Mouse (Mus musculus) embryonic stem cell, embryonic (primary cell): ENCODE data around the gene Gm48552.

ENCODE experiments used
- CTCF ChIA-PET, 4 experiments: fragments of 300-600 bp in 2 of 4; fragments of 350-600 bp in 2 of 4; sonication (Branson Sonifier 250); formaldehyde crosslinking; loops; one replicate each; lab custom pipeline; 2022; ENCODE audit warnings: inconsistent platforms in 2 of 4; lab: Charles Lee
- POLR2A ChIA-PET, 4 experiments: fragments of 300-600 bp in 2 of 4; fragments of 350-600 bp in 2 of 4; sonication (Branson Sonifier 250); formaldehyde crosslinking; loops; one replicate each; lab custom pipeline; 2022; ENCODE audit warnings: antibody characterized with exemption in 4 of 4, inconsistent platforms in 1 of 4; lab: Charles Lee

Gene Gm48552

DNA sequence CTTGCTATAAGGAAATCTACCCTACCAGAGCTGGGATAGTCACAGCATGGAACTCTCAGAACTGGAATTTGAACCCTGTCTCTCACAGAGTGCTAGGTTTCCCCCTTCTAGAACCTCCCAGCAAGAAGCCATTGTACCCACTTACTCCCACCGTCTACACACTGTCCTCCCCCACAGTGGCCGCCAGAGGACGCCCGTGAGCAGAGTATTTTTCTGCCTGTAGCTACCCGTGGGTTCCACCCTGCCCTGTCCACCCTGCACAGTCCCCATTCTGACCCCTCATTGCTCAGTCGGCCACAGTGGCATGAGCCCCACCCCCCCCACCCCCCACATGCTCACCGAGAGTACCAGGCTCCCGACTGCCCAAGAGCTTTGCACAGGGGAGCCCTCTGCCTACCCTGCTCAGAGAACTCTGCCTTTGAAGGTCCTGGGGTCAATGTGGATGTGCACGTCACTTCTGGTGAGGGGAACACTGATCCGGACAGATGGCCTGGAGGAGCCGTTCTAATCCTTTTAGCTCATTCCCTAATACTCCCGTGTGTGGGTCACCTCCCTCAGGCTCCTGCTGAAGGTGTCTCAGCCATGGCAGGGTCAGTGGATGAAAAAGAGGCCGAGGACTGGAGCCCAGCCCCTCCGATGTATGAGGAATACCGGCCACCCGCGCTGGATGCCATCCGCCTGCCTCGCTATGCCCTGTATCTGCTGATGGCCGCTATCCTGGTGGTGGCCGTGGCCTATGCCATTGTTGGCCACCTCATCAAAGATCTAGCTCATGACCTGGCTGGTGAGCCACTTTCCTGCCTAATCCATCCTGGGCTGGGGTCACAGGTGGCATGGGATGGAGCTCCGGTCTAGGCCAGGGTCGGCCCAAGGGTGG is 1.2 kb downstream of the Gm48552 start:
- ChIA-PET CTCF (interaction anchor here (0.5 to 4.9 kb wide), 69 partner anchors 9 to 467 kb away, joined by 3 to 75 read pairs (median 4); partner anchors contain the start of genes Fzr1 (in 2 of the 4), Hmg20b (in 2 of the 4), Ncln (in 2 of the 4) and Atcay (in 1 of the 4)), POLR2A (interaction anchor here (0.5 to 4.0 kb wide), 34 partner anchors 11 to 789 kb away, joined by 3 to 24 read pairs (median 4); partner anchors contain the start of genes Fzr1 (in 3 of the 4), Map2k2 (in 1 of the 4), Pip5k1c (in 1 of the 4) and Thop1 (in 1 of the 4))

GRCm38 (mm10) chr10:81390678-81390965 is 1.8 kb downstream of the Gm48552 start:
- ChIA-PET POLR2A (interaction anchor here (0.5 to 4.0 kb wide), 19 partner anchors 11 to 252 kb away, joined by 3 to 24 read pairs (median 4); partner anchors contain the start of genes Fzr1 (in 3 of the 4) and Pip5k1c (in 1 of the 4)), CTCF (interaction anchor here (0.7 to 4.9 kb wide), 36 partner anchors 8 to 161 kb away, joined by 3 to 75 read pairs (median 6); partner anchors contain the start of genes Fzr1 (in 2 of the 4), Cactin (in 1 of the 4), Celf5 (in 1 of the 4) and Ncln (in 1 of the 4))

- POLR2A ChIA-PET = interaction anchor here in 2 of 4 experiments (0.8 to 3.1 kb wide), 6 partner anchors 8 to 34 kb away, joined by 3 to 20 read pairs (median 3); partner anchors contain the start of genes Dohh (in 1 of the 2) and Gm48551 (in 1 of the 2)
These were observed 3.5 kb downstream of the Gm48552 start for GRCm38 (mm10) chr10:81392270-81392669.

DNA sequence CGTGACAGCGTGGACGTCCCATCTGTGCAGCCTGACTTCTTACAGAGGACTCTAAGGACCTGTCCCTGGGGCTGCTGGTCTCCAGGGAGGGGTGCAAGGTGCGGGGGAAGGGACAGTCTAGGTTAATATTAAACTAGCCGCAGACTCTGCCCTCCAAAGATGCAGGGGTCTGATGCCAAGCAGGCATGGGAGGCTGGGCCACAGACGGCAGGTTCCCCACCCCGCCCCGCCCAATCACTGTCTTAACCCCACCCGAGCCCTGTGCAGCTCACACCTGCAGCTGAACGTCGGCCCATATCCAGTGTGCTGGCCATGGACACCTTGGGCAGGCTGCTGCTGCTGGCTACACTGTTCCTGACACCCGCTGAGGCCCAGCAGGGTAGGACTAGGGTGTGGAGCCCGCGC is 4.0 kb downstream of the Gm48552 start, which contains the start of gene Smim24:
Gene Smim24, plus strand, starts transcription at position 271 of the 405 bp plus-strand sequence.
- POLR2A ChIA-PET = interaction anchor here in 2 of 4 experiments (0.8 to 3.1 kb wide), 10 partner anchors 8 to 91 kb away, joined by 3 to 20 read pairs (median 3); partner anchors contain the start of genes Dohh (in 1 of the 2) and Gm48551 (in 1 of the 2)
- CTCF ChIA-PET = interaction anchor here (0.5 to 4.9 kb wide), 19 partner anchors 8 to 961 kb away, joined by 3 to 75 read pairs (median 4); partner anchors contain the start of genes Dohh (in 2 of the 4), Gm48551 (in 2 of the 4), Fzr1 (in 1 of the 4) and Pip5k1c (in 1 of the 4)

More at GRCm38 (mm10) chr10:81392270-81392669, 3.5 kb downstream of the Gm48552 start:
- CTCF ChIA-PET = interaction anchor here in 2 of 4 experiments (1.2 to 4.9 kb wide), 8 partner anchors 7 to 100 kb away, joined by 3 to 75 read pairs (median 6); partner anchors contain the start of genes Dohh (in 1 of the 2), Gm48551 (in 1 of the 2) and Pip5k1c (in 1 of the 2)

DNA sequence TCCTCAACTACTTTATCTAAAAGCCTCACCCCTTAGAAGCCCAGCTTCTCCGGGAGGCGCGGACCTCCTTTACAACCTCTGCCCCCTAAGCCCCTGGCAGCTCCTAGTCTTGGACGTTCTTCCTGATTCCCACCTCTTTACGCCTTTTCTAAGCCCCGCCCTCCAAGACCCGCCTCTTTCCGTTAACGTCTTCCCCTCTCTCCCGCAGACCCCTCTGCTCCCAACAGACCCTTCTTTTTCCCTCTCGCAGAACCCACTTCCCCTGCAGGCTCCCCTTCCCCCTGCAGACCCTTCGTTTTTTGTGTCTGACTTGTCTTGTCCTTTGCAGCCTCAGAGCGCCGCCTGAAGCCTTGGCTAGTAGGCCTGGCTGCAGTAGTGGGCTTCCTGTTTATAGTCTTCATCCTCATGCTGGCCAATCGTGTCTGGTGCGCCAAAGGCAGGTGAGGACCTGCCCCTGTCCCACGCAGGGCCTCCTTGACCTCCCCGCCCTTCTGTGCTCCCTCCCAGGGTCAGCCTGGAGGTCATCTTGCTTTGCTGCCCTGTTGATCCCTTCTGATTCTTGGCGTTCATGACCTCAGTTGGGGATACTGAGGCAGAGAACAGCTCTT is 4.8 kb downstream of the Gm48552 start:
- ChIA-PET POLR2A (interaction anchor here in 2 of 4 experiments (0.8 to 3.1 kb wide), 13 partner anchors 9 to 91 kb away, joined by 3 to 20 read pairs (median 3); partner anchors contain the start of genes 4930404N11Rik (in 1 of the 2), Cactin (in 1 of the 2), Dohh (in 1 of the 2) and Gm48551 (in 1 of the 2)), CTCF (interaction anchor here (0.6 to 4.9 kb wide), 20 partner anchors 9 to 962 kb away, joined by 3 to 75 read pairs (median 4); partner anchors contain the start of genes Dohh (in 2 of the 4), Gm48551 (in 2 of the 4), Fzr1 (in 1 of the 4) and Pip5k1c (in 1 of the 4))

DNA sequence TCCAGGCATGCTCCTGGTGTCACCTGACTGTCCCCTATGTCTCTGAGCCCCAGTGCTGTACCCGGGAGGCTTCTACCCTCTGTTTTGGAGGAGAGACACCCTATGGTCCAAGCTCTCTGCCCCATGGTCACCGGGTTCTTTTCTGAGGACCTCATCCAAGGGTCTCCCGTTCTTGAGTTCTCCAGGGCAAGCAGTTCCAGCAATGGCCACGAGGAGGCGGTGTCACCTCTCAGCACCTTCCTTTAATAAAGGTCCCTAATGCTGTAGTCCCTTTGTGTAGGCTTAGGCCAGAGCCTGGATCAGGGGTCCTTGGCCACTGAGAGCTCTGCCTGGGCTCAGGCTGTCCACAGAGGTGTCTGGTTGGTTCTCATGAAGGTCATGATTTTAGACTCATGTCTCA is 6.3 kb downstream of the Gm48552 start:
- POLR2A ChIA-PET = interaction anchor here in 3 of 4 experiments (0.5 to 2.5 kb wide), 19 partner anchors 9 to 202 kb away, joined by 3 to 13 read pairs (median 4); partner anchors contain the start of genes Dohh (in 2 of the 3), Gm48551 (in 2 of the 3) and 4930404N11Rik (in 1 of the 3)
- CTCF ChIA-PET = interaction anchor here (0.6 to 4.7 kb wide), 20 partner anchors 9 to 146 kb away, joined by 3 to 28 read pairs (median 4); partner anchors contain the start of genes Dohh (in 1 of the 4), Gm48551 (in 1 of the 4) and Pip5k1c (in 1 of the 4)

DNA sequence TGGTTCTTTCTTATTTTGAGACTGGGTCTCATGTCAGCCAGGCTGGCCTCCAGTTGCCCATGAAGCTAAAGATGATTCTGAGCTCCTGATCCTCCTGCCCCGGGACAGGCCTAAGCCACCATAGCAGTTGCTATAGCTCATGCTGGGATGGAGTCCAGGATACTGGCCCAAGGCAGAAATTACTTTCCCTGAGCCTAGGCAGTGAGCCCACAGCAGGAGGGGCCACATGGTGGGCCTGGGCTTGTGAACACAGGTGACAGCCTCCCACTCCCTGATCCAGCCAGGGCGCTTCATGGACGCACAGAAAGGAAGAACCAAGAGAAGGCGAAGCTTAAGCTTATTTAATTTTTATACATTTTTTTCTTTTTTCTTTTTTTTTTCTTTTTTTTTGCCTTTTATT is 7.1 kb downstream of the Gm48552 start:
- ChIA-PET CTCF (interaction anchor here in 3 of 4 experiments (0.6 to 4.7 kb wide), 16 partner anchors 8 to 110 kb away, joined by 3 to 28 read pairs (median 6); partner anchors contain the start of genes Dohh (in 1 of the 3), Gm48551 (in 1 of the 3) and Pip5k1c (in 1 of the 3)), POLR2A (interaction anchor here (0.5 to 2.5 kb wide), 21 partner anchors 8 to 201 kb away, joined by 3 to 13 read pairs (median 4); partner anchors contain the start of genes Dohh (in 3 of the 4), Gm48551 (in 3 of the 4), 4930404N11Rik (in 1 of the 4) and Ncln (in 1 of the 4))

DNA sequence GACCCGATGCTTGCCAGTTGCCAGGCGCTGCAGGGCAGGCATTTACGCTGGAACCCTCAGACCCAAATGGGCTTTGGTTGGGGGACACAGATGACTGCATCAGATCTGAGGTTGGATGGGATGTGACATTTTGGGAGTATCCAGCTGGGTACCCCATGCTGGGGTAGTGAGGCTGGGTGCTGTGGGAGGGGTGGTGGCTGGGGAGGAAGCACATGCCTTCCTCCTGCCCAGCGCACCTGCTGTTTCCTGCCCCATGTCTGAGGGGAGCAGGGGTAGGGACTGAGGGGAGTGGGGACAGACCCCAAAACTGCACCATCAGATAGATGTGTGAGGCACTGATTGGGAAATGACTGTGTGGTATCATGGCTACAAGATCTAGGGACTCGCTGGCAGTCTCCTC is 7.9 kb downstream of the Gm48552 start:
- POLR2A ChIA-PET = interaction anchor here in 2 of 4 experiments (1.2 to 2.5 kb wide), 6 partner anchors 11 to 155 kb away, joined by 3 to 13 read pairs (median 4); partner anchors contain the start of genes Dohh (in 2 of the 2) and Gm48551 (in 2 of the 2)

DNA sequence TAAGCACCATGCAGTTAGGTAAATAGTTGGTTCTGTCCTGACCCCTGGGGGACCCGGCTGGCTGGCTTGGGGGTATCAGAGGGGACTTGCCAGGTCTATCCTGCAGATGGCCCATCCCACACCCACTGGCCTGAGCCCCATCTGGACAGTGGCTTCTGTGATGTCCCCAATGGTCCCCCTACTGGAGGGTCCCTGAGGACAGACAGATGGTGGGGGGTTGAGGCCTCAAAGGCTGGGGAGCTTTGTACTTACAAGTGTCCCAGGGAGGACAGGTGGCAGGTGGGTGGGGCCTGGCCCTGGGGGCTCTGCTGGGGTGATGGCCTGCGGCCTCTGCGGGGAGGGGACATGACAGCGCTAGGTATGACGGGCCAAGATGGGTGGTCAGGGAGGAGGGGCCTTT is 10.5 kb downstream of the Gm48552 start:
- CTCF ChIA-PET = interaction anchor here in 1 of 4 experiments (2.3 kb wide), 1 partner anchor 9 kb away, joined by 10 read pairs; no protein-coding TSS in a partner anchor
- POLR2A ChIA-PET = interaction anchor here in 2 of 4 experiments (0.7 to 6.6 kb wide), 5 partner anchors 9 to 30 kb away, joined by 3 to 104 read pairs (median 3); partner anchors contain the start of gene Fzr1 (in 1 of the 2)

More for the DNA sequence above, 7.9 kb downstream of the Gm48552 start:
- CTCF ChIA-PET = interaction anchor here in 3 of 4 experiments (1.1 to 1.7 kb wide), 3 partner anchors 8 to 92 kb away, joined by 3 to 10 read pairs (median 4); no protein-coding TSS in a partner anchor

DNA sequence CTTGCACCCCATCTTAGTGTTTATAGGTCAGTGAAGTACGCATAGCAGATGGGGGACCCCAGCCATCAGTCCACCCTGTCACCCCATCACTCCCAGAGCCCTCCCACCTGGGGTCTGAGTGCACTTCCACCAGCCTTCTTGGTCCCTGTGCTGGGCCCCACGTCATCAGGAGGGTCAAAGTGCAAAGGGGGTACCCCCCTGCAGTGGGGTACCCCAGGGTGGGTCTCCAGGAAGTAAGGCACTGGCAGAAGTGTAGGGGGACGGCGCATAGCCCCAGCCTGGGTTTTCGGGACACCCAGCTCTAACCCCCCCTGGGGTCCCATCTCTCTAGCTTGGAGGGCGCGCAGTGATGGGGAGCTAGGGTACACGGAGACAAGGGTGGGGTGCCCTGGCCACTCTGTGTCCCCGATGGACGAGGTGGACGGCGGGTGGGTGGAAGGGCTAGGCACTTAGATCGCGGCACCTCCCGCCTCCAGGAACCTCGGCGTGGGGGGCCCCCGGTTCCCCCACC is 11.0 kb downstream of the Gm48552 start:
- CTCF ChIA-PET = interaction anchor here in 2 of 4 experiments (0.9 to 2.3 kb wide), 2 partner anchors 10 kb away, joined by 3 to 10 read pairs; no protein-coding TSS in a partner anchor

DNA sequence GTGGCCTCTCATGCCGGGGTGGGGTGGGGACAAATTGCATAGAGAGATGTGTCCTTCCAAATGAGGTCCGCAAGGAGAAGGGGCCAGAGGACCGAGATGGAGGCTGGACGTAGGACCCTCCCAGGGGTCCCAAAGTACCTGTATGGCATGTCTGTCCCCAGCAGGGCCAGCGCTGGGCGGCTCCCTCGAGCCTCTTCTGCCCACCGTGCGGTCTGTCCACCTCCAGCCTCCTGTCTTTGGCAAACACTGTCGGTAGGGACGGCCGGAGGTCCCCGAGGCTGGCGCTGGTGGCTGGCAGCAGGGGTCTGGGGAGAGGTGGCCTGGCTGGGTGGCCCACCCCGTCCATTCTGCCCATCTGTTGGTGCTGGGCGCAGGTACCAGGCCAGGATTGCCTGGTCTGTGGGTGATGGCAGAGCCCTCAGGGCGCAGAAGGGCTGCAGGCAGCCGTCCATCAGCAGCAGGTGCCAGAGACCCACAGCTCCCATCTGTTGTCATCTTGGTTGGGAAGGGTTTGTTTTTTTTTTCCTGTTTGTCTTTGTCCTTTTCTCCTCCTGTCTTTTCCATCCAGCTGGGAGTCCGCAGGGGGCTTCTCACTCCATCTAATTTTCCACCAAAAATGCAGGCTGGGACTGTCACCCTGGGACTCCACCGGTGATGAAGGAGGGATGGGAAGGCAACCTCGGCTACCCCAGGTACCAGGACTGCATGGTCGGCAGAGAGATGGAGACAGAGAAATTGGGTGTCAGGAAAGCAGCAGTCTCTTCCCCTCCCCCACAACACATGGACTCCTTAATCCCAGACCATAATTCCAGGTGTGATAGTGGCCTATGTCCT is 11.8 kb downstream of the Gm48552 start:
- POLR2A ChIA-PET = interaction anchor here in 3 of 4 experiments (0.6 to 8.1 kb wide), 27 partner anchors 11 to 461 kb away, joined by 3 to 104 read pairs (median 6); partner anchors contain the start of genes Dohh (in 2 of the 3), Gm48551 (in 2 of the 3), Cactin (in 1 of the 3) and Fzr1 (in 1 of the 3)

More for the DNA sequence above, 11.0 kb downstream of the Gm48552 start:
- POLR2A ChIA-PET = interaction anchor here in 3 of 4 experiments (0.5 to 6.6 kb wide), 9 partner anchors 8 to 329 kb away, joined by 3 to 104 read pairs (median 3); partner anchors contain the start of genes Fzr1 (in 2 of the 3) and Ncln (in 1 of the 3)

GRCm38 (mm10) chr10:81401205-81401520 is 12.4 kb downstream of the Gm48552 start:
- ChIA-PET CTCF (interaction anchor here in 3 of 4 experiments (0.5 to 7.9 kb wide), 31 partner anchors 10 to 379 kb away, joined by 3 to 98 read pairs (median 5); partner anchors contain the start of genes Dohh (in 2 of the 3), Gm48551 (in 2 of the 3), Atcay (in 1 of the 3) and Gm48552 (in 1 of the 3)), POLR2A (interaction anchor here in 3 of 4 experiments (0.6 to 8.1 kb wide), 69 partner anchors 8 to 725 kb away, joined by 3 to 104 read pairs (median 5); partner anchors contain the start of genes Cactin (in 3 of the 3), Dohh (in 2 of the 3), Fzr1 (in 2 of the 3) and Gm48551 (in 2 of the 3))

More for the DNA sequence above, 11.8 kb downstream of the Gm48552 start:
- CTCF ChIA-PET = interaction anchor here (0.5 to 2.2 kb wide), 7 partner anchors 10 to 378 kb away, joined by 3 to 12 read pairs (median 4); no protein-coding TSS in a partner anchor

DNA sequence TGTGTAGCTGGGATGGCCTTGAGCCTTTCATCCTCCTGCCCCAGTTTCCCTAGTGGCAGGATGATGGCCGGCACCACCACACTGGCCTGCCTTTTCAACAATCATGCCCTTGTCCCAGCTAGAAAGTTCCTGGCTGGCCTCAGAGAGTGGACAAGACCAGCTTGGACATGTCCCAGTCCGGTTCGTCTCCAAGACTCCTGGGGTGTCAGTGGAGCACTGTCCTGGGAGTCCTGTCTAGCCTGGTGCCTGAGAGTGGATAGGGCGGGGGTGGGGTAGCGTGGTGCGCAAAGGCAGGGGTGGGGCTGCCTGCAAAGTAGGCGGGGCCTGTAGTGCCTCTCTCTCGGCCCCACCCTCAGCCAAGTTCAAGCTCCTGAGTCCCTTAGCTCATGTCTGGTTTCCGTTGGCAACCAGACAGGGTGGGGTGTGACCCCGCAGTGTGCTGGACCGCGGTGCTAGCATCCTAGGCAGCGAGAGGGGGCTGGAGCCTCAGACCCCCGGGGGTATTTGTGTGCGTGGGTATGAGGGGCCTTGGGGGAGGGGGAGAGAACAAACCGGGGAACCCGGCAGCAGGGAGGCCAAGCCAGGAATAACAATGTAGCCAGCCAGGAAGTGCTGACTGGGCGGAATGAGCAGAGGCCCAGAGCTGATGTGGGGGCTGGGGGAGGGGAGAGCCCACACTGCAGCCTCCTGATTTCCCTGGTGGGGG is 12.9 kb downstream of the Gm48552 start:
- ChIA-PET CTCF (interaction anchor here in 3 of 4 experiments (0.5 to 7.9 kb wide), 32 partner anchors 10 to 209 kb away, joined by 3 to 98 read pairs (median 5); partner anchors contain the start of genes Dohh (in 2 of the 3), Gm48551 (in 2 of the 3), Atcay (in 1 of the 3) and Fzr1 (in 1 of the 3)), POLR2A (interaction anchor here in 3 of 4 experiments (0.6 to 8.1 kb wide), 87 partner anchors 9 to 1457 kb away, joined by 3 to 104 read pairs (median 4); partner anchors contain the start of genes Cactin (in 3 of the 3), Dohh (in 2 of the 3), Fzr1 (in 2 of the 3) and Gm48551 (in 2 of the 3))
